Mouse (Mus musculus) MEL-GATA-1-ER (cell line): ENCODE measurements around the gene D17Wsu92e.

ENCODE experiments used
- DNase-seq: peaks from one replicate; pipeline ENCODE4 v3.0.0-alpha.2; 2012; ENCODE audit warnings: low read depth; ENCODE audit errors: extremely low read depth

Gene D17Wsu92e

DNA sequence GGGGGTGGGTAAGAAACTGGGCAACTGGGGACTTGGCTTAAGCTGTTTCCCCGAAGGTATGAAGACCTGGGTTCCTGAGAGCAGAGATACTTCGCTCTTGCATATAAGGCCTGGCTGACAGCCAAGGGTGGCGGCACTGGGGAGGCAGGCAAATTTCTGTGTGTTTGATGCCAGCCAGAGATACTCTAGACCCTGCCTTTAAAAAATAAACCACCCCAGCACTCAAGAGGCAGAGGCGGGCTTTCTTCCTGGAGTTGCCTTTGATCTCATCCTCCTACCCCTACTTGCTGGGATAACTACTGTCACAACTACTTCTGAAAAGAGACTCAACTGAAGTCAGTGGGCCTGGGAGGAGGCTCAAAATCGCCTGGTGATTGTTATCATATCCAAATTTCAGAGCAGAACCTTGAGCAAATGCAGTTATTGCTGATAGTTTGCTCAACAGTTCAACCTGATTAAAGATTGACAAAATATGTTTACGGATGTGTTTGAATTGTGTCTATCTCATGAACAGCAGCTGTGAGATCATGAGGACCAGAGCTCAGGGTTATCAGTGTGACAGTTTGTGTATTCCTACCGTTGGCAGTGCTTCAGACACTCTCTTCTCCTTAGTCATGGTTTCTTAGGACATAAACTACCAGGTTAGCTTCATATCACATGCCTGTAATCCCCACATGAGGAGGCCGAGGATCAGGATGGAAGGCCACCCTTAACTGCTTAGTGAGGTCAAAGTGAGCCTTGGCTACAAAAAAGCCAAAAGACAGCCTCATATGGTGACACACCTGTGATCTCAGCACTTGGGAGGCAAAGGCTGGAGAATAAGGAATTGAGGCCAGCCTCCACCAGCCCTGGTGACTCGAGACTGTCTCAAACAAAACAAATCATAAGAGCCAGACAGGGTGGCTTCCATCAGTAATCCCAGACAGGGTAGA lies 1.2 kb upstream of the D17Wsu92e start:
- DNase-seq, result no peak

GRCm38 (mm10) chr17:27819971-27820567 lies 379 bp downstream of the D17Wsu92e start:
- no peak for DNase-seq

GRCm38 (mm10) chr17:27819521-27819970 lies 902 bp downstream of the D17Wsu92e start:
- peak; percentile 60 for DNase-seq

DNA sequence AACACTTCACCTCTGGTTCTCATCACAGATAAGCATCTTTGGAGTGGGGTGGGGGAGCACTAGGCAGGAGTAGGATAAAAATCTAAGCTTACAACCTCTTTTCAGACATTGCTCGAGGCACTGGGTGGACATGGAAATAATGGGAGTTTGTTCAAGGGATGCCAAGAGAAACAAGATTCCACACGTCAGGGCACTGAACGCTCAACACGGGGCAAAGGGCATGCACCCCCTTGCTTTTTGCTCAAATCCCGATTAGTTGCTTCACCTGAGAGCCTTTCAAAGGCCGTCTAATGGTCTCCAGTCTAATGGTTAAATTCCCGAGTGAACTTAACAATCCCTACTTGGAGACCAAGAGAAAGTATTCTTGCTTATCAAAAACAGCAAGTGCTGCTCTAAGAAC lies 1.4 kb downstream of the D17Wsu92e start:
- DNase-seq, result no peak

DNA sequence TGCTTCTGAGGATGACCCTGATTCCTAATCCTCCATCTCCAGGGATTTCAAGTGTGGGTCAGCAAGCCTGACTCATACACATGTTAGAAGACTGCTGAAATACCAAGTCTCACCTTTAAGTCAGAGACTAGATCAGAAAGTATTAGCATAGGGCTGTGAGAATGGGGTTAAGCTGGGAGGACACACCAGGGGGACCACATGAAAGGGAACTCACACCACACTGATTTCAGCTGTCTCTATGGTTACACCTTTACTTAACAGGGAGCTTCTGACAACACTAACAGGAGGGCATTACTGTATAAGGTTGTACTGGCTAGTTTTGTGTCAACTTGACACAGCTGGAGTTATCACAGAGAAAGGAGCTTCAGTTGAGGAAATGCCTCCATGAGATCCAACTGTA lies 5.8 kb downstream of the D17Wsu92e start:
- no peak for DNase-seq

- no peak for DNase-seq
Observed at GRCm38 (mm10) chr17:27811980-27812379, 8.5 kb downstream of the D17Wsu92e start.

GRCm38 (mm10) chr17:27810569-27811331 lies 9.7 kb downstream of the D17Wsu92e start:
- no peak for DNase-seq

GRCm38 (mm10) chr17:27807542-27808078 lies 12.8 kb downstream of the D17Wsu92e start:
- DNase-seq, result no peak

DNA sequence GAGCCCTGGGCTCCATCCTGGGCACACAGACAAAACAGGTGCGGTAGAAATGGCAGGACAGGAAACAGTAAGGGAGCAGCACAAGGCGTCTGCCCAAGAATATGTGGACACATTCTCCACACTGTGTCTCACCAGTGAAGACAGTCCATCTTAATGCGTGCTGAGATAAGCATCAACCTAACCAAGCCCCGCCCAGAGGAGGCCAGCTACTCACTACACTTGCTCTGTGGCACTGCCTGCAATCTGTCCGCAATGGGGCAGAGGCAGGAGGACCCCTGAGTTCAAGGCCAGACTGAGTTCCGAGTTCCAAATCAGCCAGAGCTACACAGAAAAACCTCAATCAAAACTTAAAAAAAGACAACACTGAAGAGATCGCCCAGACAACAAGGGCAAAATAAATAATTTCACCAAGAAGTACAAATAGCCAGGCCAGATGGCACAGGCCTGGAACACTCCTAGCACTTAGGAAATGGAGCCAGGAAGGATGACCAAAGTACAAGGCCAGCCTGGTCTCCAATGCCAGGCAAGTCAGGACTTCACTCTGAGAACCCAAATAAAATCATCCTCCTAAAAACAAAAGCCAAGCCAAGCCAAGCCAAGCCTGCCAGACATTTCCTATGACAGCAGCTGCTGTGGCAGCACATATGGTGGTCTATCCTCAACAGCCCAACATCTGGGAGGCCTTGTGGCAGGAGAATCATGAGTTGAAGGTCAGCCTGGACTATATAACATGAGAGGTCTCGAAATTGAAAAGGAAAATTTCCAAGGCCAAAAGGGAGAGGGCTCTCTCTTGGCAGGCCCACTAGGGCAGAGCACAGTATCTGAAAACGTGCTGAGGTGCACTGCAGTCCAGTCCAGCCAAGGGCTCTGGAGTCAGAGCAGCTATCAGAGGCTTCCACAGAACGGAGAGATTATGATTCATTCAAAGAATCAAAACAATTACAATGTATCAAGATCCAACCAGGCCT lies 15.4 kb downstream of the D17Wsu92e start:
- DNase-seq, result no peak

GRCm38 (mm10) chr17:27804156-27804690 lies 16.2 kb downstream of the D17Wsu92e start:
- DNase-seq, result no peak

- no peak for DNase-seq
Observed at GRCm38 (mm10) chr17:27803752-27804151, 16.7 kb downstream of the D17Wsu92e start.

GRCm38 (mm10) chr17:27800710-27801648 lies 19.5 kb downstream of the D17Wsu92e start:
- no peak for DNase-seq

DNA sequence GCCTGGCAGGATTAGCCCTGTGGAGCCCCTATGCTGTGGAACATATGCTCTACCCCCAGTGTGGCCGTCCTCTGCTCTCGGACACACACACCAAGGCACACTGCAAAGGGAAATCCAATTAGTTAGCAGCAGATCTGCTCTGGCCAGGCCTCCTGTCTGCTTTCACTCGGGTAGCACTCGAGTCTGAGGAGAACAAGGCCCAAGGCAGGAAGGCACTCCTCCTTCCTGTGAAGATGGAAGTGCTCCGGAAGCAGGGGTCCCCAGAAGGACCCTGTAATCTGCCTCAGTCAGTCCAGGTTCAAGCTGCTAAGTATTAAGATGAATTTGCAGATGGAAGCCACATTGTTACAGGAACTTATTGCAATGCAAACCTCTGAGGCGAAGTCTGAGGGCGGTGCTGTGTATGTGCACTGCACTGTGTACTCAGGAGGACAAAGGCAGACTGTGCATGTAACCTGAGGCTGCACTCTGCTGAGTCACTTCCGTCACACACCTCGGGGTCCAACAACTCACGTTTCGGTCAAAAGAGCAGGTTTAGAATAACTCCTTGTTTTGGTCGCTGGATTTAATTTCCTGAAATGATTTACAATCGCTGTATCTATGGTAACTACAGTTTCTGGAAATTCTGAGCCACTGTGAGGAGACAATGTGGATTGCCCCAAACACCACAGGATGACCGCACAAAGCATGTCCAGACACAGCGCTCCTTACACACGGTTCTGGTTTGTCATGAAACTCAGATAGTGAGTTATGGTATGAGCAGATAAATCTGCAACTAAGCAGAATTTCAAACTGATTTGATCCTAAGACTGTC lies 20.5 kb downstream of the D17Wsu92e start:
- DNase-seq, result no peak

GRCm38 (mm10) chr17:27797341-27797872 lies 23.0 kb downstream of the D17Wsu92e start:
- DNase-seq, result no peak

- no peak for DNase-seq
Observed at GRCm38 (mm10) chr17:27796780-27797179, 23.7 kb downstream of the D17Wsu92e start.

GRCm38 (mm10) chr17:27793144-27793543 lies 27.3 kb downstream of the D17Wsu92e start:
- no peak for DNase-seq

GRCm38 (mm10) chr17:27792516-27792915 lies 27.9 kb downstream of the D17Wsu92e start:
- no peak for DNase-seq

GRCm38 (mm10) chr17:27791556-27791955 lies 28.9 kb downstream of the D17Wsu92e start:
- DNase-seq, result no peak
